Mouse (Mus musculus): ENCODE measurements around the gene Rapgefl1.

Gene Rapgefl1

GRCm38 (mm10) chr11:98863028-98863750 lies 26.6 kb downstream of the Rapgefl1 start, which contains the start of gene Wipf2:
Gene Wipf2 (plus strand): TSS chr11:98863638.
- DNase-seq: peak; percentile 95

- no peak for DNase-seq
Measured at GRCm38 (mm10) chr11:98863751-98864429, 27.3 kb downstream of the Rapgefl1 start.

- no peak for DNase-seq
Measured at GRCm38 (mm10) chr11:98867293-98867692, 30.7 kb downstream of the Rapgefl1 start.

GRCm38 (mm10) chr11:98869906-98870305 lies 33.3 kb downstream of the Rapgefl1 start:
- DNase-seq: no peak

GRCm38 (mm10) chr11:98870791-98871190 lies 34.2 kb downstream of the Rapgefl1 start:
- no peak for DNase-seq

- DNase-seq: no peak
Measured at GRCm38 (mm10) chr11:98871416-98871815, 34.8 kb downstream of the Rapgefl1 start.

GRCm38 (mm10) chr11:98872040-98872439 lies 35.5 kb downstream of the Rapgefl1 start:
- peak; percentile 79 for DNase-seq

GRCm38 (mm10) chr11:98873900-98874299 lies 37.3 kb downstream of the Rapgefl1 start:
- DNase-seq: no peak

- no peak for DNase-seq
Measured at GRCm38 (mm10) chr11:98877001-98877400, 40.4 kb downstream of the Rapgefl1 start.

GRCm38 (mm10) chr11:98887703-98888102 lies 51.1 kb downstream of the Rapgefl1 start:
- no peak for DNase-seq

GRCm38 (mm10) chr11:98889077-98889476 lies 52.5 kb downstream of the Rapgefl1 start:
- DNase-seq: no peak

GRCm38 (mm10) chr11:98889977-98890376 lies 53.4 kb downstream of the Rapgefl1 start:
- DNase-seq: no peak

GRCm38 (mm10) chr11:98892426-98892825 lies 55.8 kb downstream of the Rapgefl1 start:
- no peak for DNase-seq

- no peak for DNase-seq
Measured at GRCm38 (mm10) chr11:98900529-98901125, 64.0 kb downstream of the Rapgefl1 start.

- DNase-seq: no peak
Measured at GRCm38 (mm10) chr11:98902621-98903245, 66.1 kb downstream of the Rapgefl1 start.
